Mouse (Mus musculus): ENCODE results near the gene Fam98c. TPM values are rescaled to one million over a fixed set of nuclear protein-coding genes. Genes with fewer than 3 reads are reported as not detected.

Fam98c gene
- polyA plus RNA-seq, 1 experiment from 2014 or later, result 16.3 TPM

- 0% methylated on average over 14 of the region's 14 CpGs for WGBS
- ATAC-seq (ENCODE audit: insufficient read depth), result no peak
- peaks cover 11% of the 10 kb centered on the region; the same call in 1 of the 2 replicates for H3K4me1 ChIP-seq (ENCODE audit: insufficient read depth)
- peak overlapping the region; percentile 61 for H3K4me3 ChIP-seq (ENCODE audit: low read depth, low read length)
- H3K27me3 ChIP-seq (ENCODE audit: insufficient read depth, low read length), result peaks cover 46% of the 10 kb centered on the region
- H3K9me3 ChIP-seq (ENCODE audit: low read depth, low read length), result no peaks in the 10 kb centered on the region
- DNase-seq, result no peak
- peak overlapping the region; percentile 50 for H3K9ac ChIP-seq
- peaks cover 14% of the 10 kb centered on the region for H3K36me3 ChIP-seq (ENCODE audit: insufficient read depth)
- TF ChIP-seq CTCF (IDR thresholded peaks at IDR 0.05; ENCODE audit: low read depth), result no peak
- H3K4me2 ChIP-seq, result peak overlapping the region; percentile 81
- H3K27ac ChIP-seq (ENCODE audit: low read depth), result no peak overlapping the region
Observed at GRCm38 (mm10) chr7:29168791-29169230, 12.8 kb upstream of the Fam98c start.

- Histone ChIP-seq H3K9ac (peak overlapping the region; percentile 50; the same call in 1 of the 2 replicates), H3K27me3 (ENCODE audit: insufficient read depth, low read length) (peaks cover 41% of the 10 kb centered on the region), H3K9me3 (ENCODE audit: low read depth, low read length) (no peaks in the 10 kb centered on the region), H3K27ac (ENCODE audit: low read depth) (no peak overlapping the region), H3K36me3 (ENCODE audit: insufficient read depth) (peaks cover 8% of the 10 kb centered on the region; the same call in 1 of the 2 replicates), H3K4me3 (ENCODE audit: low read depth, low read length) (peak overlapping the region; percentile 61), H3K4me2 (peak overlapping the region; percentile 81), H3K4me1 (ENCODE audit: insufficient read depth) (peaks cover 11% of the 10 kb centered on the region; the same call in 1 of the 2 replicates)
- 3% methylated on average over 10 of the region's 10 CpGs for WGBS
- ATAC-seq (ENCODE audit: insufficient read depth), result no peak
- no peak for TF ChIP-seq CTCF (IDR thresholded peaks at IDR 0.05; ENCODE audit: low read depth)
- no peak for DNase-seq
Observed at GRCm38 (mm10) chr7:29168121-29168695, 12.2 kb upstream of the Fam98c start.

- Histone ChIP-seq H3K27ac (ENCODE audit: low read depth) (no peak overlapping the region), H3K27me3 (ENCODE audit: insufficient read depth, low read length) (peaks cover 35% of the 10 kb centered on the region), H3K9ac (no peak overlapping the region), H3K9me3 (ENCODE audit: low read depth, low read length) (no peaks in the 10 kb centered on the region), H3K4me1 (ENCODE audit: insufficient read depth) (peaks cover 11% of the 10 kb centered on the region; the same call in 1 of the 2 replicates), H3K36me3 (ENCODE audit: insufficient read depth) (peaks cover 2% of the 10 kb centered on the region; the same call in 1 of the 2 replicates), H3K4me2 (peak overlapping the region; percentile 81; the same call in 1 of the 2 replicates), H3K4me3 (ENCODE audit: low read depth, low read length) (no peak overlapping the region)
- DNase-seq (no peak), ATAC-seq (ENCODE audit: insufficient read depth) (no peak)
- WGBS, result 17% methylated on average over 16 of the region's 19 CpGs
- no peak for TF ChIP-seq CTCF (IDR thresholded peaks at IDR 0.05; ENCODE audit: low read depth)
Observed at GRCm38 (mm10) chr7:29167656-29168055, 11.6 kb upstream of the Fam98c start.

- no peak overlapping the region for H3K9ac ChIP-seq
- DNase-seq, result peak; percentile 70
- no peak overlapping the region for H3K4me2 ChIP-seq
- peaks cover 22% of the 10 kb centered on the region for H3K27me3 ChIP-seq (ENCODE audit: insufficient read depth, low read length)
- H3K4me1 ChIP-seq (ENCODE audit: insufficient read depth), result no peaks in the 10 kb centered on the region
- peak; percentile 67; the same call in 1 of the 2 replicates for ATAC-seq (ENCODE audit: insufficient read depth)
- H3K4me3 ChIP-seq (ENCODE audit: low read depth, low read length), result no peak overlapping the region
- TF ChIP-seq CTCF (IDR thresholded peaks at IDR 0.05; ENCODE audit: low read depth), result no peak
- no peak overlapping the region for H3K27ac ChIP-seq (ENCODE audit: low read depth)
- H3K9me3 ChIP-seq (ENCODE audit: low read depth, low read length), result no peaks in the 10 kb centered on the region
- 9% methylated on average over 9 of the region's 9 CpGs for whole genome bisulfite sequencing
- H3K36me3 ChIP-seq (ENCODE audit: insufficient read depth), result no peaks in the 10 kb centered on the region
Observed at GRCm38 (mm10) chr7:29162750-29163525, 6.9 kb upstream of the Fam98c start.

- no peak for TF ChIP-seq CTCF (IDR thresholded peaks at IDR 0.05; ENCODE audit: low read depth)
- no peaks in the 10 kb centered on the region for H3K36me3 ChIP-seq (ENCODE audit: insufficient read depth)
- H3K4me1 ChIP-seq (ENCODE audit: insufficient read depth), result no peaks in the 10 kb centered on the region
- no peaks in the 10 kb centered on the region for H3K9me3 ChIP-seq (ENCODE audit: low read depth, low read length)
- H3K27me3 ChIP-seq (ENCODE audit: insufficient read depth, low read length), result peaks cover 19% of the 10 kb centered on the region
- H3K27ac ChIP-seq (ENCODE audit: low read depth), result no peak overlapping the region
- no peak overlapping the region for H3K9ac ChIP-seq
- ATAC-seq (ENCODE audit: insufficient read depth) (no peak), DNase-seq (no peak)
- no peak overlapping the region for H3K4me3 ChIP-seq (ENCODE audit: low read depth, low read length)
- H3K4me2 ChIP-seq, result no peak overlapping the region
- 45% methylated on average over 5 of the region's 5 CpGs for WGBS
Observed at GRCm38 (mm10) chr7:29162294-29162693, 6.3 kb upstream of the Fam98c start.

- Histone ChIP-seq H3K27ac (ENCODE audit: low read depth) (no peak overlapping the region), H3K27me3 (ENCODE audit: insufficient read depth, low read length) (peaks cover 19% of the 10 kb centered on the region), H3K4me3 (ENCODE audit: low read depth, low read length) (no peak overlapping the region), H3K4me2 (no peak overlapping the region), H3K36me3 (ENCODE audit: insufficient read depth) (no peaks in the 10 kb centered on the region), H3K9me3 (ENCODE audit: low read depth, low read length) (no peaks in the 10 kb centered on the region), H3K9ac (no peak overlapping the region), H3K4me1 (ENCODE audit: insufficient read depth) (0 out of 2 replicates have a peak, but pooled peaks cover 3% of the 10 kb centered on the region)
- DNase-seq (no peak), ATAC-seq (ENCODE audit: insufficient read depth) (no peak)
- WGBS, result 4% methylated on average over 5 of the region's 5 CpGs
- TF ChIP-seq CTCF (IDR thresholded peaks at IDR 0.05; ENCODE audit: low read depth), result no peak
Observed at GRCm38 (mm10) chr7:29158264-29158663, 2.2 kb upstream of the Fam98c start.
